Mouse (Mus musculus) testis, adult 2 months (tissue): ENCODE results near the gene Gm21905. TPM values are rescaled to one million over a fixed set of nuclear protein-coding genes. Genes with fewer than 3 reads are reported as not detected.

Experiments used
- H3K27ac ChIP-seq: fragments of 200-500 bp; 2 replicates; pipeline ENCODE4 v1.5.1; 2012; ENCODE audit warnings: low read depth, low read length; ENCODE audit not compliant: control insufficient read depth, insufficient read depth
- H3K27me3 ChIP-seq: fragments of 200-500 bp; 2 replicates; pipeline ENCODE4 v1.6.1; 2012; ENCODE audit warnings: mild to moderate bottlenecking, low read length, moderate library complexity; ENCODE audit not compliant: control insufficient read depth, insufficient read depth
- H3K36me3 ChIP-seq: fragments of 200-500 bp; 2 replicates; pipeline ENCODE4 v1.6.1; 2012; ENCODE audit warnings: mild to moderate bottlenecking, low read length; ENCODE audit not compliant: control insufficient read depth, insufficient read depth
- H3K4me1 ChIP-seq: fragments of 200-500 bp; 2 replicates; pipeline ENCODE4 v1.6.1; 2012; ENCODE audit warnings: low read length; ENCODE audit not compliant: control insufficient read depth, insufficient read depth
- H3K4me3 ChIP-seq: fragments of 200-500 bp; 2 replicates; pipeline ENCODE4 v1.5.1; 2012; ENCODE audit warnings: low read depth, mild to moderate bottlenecking, low read length, moderate library complexity, mixed read lengths; ENCODE audit not compliant: control insufficient read depth
- CTCF ChIP-seq: fragments of 200-500 bp; IDR thresholded peaks from 2 replicates; pipeline ENCODE4 v1.5.1; 2012; ENCODE audit warnings: low read depth, mild to moderate bottlenecking, inconsistent platforms, low read length, moderate library complexity; ENCODE audit not compliant: control insufficient read depth, insufficient read depth, insufficient replicate concordance
- POLR2A ChIP-seq: fragments of 200-500 bp; IDR thresholded peaks from 2 replicates; pipeline ENCODE4 v1.6.1; 2012; ENCODE audit warnings: low read depth, mild to moderate bottlenecking, inconsistent platforms, low read length, moderate library complexity; ENCODE audit not compliant: control insufficient read depth
- polyA plus RNA-seq: library from polyadenylated mRNA; depleted of rRNA; stranded (reverse); fragments of >200 nt; gene quantifications from 2 replicates; pipeline ENCODE4 v1.2.3, GENCODE M21; 2012; rRNA removed

Gene Gm21905
- polyA plus RNA-seq: not detected in 2 replicates

DNA sequence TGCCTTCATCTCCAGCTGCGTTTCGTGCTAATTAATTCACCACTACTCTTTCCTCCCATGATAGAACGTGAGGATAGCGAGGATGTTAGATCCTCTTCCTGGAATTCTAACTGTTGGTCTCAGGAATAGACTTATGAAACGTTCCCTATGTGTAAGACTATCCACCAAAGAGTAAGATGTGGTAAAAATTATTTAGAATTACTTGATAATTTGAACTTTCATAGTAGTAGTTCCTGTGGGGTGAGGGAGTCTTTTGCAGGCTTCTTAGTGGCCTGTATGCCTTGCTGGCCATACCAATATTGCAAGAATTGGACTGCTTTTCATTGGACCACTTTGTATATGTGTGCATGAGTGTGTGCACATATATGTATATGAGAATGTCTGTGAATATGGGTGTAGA, at the start of gene Gm21905:
Gene Gm21905, minus strand, starts transcription at position 101 of the 400 bp plus-strand sequence.
- Histone ChIP-seq H3K4me1 (no peaks in the 10 kb centered on the region), H3K36me3 (no peaks in the 10 kb centered on the region), H3K4me3 (no peak within 1 kb of the TSS), H3K27ac (no peak within 1 kb of the TSS), H3K27me3 (no peaks in the 10 kb centered on the region)
- TF ChIP-seq CTCF (no peak), POLR2A (no peak)

DNA sequence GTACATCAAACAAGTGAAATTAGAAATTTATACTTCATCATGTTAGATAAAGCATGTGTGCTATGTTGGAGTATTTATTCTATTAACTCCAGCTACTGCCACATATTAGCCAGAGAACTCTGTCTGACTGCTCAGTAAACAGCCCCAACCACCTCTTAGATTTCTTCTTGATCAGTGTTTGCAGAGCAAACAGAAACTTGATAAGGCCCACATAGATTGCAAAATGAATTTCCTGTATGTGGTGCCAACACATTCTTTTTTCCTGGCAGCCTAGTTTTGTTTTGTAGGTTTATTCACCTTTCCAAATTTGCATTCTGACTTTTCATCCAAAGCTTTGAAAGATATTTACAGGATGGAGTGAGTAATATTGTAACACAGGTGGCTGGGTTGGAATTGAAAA, 44.2 kb upstream of the Gm21905 start:
- Histone ChIP-seq H3K27ac (no peak overlapping the region), H3K36me3 (no peaks in the 10 kb centered on the region), H3K4me1 (no peaks in the 10 kb centered on the region), H3K27me3 (no peaks in the 10 kb centered on the region), H3K4me3 (no peak overlapping the region)
- TF ChIP-seq POLR2A (no peak), CTCF (no peak)

DNA sequence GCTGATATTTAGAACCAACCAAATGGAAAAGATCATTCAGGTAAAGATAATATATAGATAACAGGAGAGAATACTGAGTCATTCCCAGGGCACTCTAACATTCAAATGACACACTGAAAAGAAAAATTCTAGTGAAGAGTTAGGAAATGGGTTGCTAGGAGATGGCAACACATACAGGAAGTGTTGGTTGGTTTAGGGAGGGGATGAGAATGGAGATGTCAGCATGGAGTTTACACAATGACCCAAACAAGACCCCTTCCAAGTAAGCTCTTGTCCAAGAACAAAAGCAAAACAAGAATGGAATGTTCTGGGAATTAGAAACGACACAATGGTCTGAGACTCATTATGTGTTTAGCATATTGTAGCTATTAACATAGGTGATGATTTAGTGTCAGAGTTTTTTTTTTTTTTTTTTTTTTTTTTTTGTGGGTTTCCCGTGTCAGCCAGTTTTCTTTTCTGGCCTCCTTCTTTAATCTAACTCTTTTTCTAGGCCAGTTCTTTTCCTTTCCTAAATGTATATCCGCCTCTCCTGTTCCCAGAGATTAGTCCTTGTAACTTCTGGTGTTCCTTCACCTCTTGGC, 35.8 kb upstream of the Gm21905 start:
- TF ChIP-seq POLR2A (no peak), CTCF (no peak)
- Histone ChIP-seq H3K27me3 (no peaks in the 10 kb centered on the region), H3K36me3 (no peaks in the 10 kb centered on the region), H3K4me3 (no peak overlapping the region), H3K4me1 (no peaks in the 10 kb centered on the region), H3K27ac (no peak overlapping the region)

DNA sequence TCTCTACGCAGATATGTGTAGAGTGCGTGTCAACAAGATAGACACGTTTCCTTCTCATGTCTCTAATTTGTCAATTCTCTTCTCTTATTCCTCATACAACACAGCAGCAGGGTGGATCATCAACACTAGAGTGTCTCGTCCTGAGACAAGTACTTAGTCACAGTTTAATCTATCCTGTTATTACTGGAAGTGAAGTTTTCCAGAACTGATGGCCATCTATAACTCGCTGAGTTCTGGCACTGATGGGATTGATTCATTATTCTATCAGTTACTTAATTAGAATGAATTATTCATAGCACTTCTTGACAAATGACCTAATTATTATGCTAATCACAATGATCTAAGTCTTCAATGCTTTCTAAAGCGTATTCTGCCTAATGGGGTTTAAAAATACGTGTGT, 23.3 kb upstream of the Gm21905 start:
- no peak for TF ChIP-seq CTCF
- no peak for TF ChIP-seq POLR2A
- H3K36me3 ChIP-seq: no peaks in the 10 kb centered on the region
- H3K4me3 ChIP-seq: no peak overlapping the region
- H3K4me1 ChIP-seq: no peaks in the 10 kb centered on the region
- no peak overlapping the region for H3K27ac ChIP-seq
- H3K27me3 ChIP-seq: no peaks in the 10 kb centered on the region

DNA sequence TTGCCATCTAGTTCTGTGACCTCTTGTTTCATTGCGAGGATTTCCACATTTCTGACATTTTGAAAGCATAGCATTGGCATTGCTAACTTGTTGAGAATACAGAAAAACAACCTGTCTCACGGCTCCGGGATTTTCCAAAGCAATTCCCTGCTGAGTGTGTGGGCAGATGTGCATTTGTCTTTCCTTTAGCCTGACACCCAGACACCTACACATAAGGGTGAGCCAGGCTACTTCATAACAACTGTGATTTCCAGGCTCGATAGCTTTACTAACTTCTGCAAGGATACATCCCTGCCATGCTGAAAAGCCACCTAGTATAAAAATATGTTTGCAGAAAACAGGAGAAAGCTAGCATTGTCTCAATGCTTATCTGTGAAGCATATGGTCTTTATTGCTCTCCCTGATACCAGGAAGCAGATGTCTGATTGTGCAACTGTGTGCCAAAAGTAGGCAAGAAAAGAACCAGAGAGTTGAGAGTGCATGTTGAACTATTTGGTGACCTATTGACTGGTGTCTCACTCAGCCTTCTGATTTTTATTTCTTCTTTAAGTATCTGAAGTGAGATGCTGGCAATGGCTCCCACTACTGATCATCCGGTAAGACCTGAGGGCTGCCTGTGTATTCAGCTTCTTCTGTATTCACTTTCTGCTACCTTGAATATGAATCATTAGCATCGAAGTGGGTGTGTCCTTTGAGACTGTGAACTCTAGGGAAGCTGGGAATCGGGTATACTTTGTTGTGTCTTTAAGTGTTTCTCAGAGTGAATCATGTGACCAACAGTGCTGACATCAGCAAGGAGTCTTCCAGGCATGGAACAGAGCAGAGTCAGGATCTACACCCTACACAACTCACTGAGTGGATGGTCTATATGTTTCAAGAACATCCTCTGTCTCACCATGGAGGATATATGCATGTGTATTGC, 15.7 kb upstream of the Gm21905 start:
- no peaks in the 10 kb centered on the region for H3K36me3 ChIP-seq
- H3K27me3 ChIP-seq: no peaks in the 10 kb centered on the region
- TF ChIP-seq CTCF (no peak), POLR2A (no peak)
- no peaks in the 10 kb centered on the region for H3K4me1 ChIP-seq
- no peak overlapping the region for H3K27ac ChIP-seq
- no peak overlapping the region for H3K4me3 ChIP-seq

DNA sequence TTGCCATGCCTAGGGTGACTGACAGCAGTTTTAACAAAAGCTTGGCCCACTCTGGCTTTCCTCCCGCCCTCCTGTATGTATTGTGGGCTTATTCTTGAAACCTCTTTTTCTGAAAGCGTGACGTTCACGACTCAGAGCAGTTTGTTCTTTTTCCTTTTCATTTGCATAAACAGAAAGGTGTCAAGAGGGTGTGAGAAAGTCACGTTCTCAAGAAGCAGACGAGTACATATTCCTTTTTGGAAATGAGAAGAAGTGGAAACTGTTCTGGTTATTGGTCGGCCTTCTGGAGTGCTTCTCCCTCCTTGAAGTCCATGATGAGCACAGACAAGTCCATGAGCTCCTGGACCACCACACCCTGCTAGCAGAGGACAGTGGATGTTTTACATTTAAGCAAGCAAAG, 9.3 kb upstream of the Gm21905 start:
- no peaks in the 10 kb centered on the region for H3K27me3 ChIP-seq
- H3K27ac ChIP-seq: no peak overlapping the region
- TF ChIP-seq CTCF: no peak
- no peak for TF ChIP-seq POLR2A
- H3K4me3 ChIP-seq: no peak overlapping the region
- H3K4me1 ChIP-seq: no peaks in the 10 kb centered on the region
- H3K36me3 ChIP-seq: no peaks in the 10 kb centered on the region

DNA sequence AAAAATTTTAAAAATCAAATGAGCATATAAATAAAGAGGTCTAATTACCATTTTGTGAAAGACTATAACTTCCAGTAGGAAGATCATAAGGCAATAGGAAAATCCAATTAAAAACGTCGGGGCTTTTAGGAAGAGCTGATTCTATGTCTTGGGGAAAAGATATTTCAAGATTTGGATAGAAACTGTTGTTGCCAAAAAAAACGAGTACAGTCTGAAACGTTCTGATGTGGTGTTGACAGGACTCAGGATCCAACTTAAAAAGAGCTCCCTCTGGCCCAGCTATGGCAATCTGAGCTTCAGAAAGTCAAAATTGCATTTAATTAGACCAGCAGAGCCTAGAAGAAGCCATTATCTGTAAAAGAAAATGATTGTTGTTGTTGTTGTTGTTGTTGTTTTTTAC, 7.9 kb upstream of the Gm21905 start:
- H3K36me3 ChIP-seq: no peaks in the 10 kb centered on the region
- no peaks in the 10 kb centered on the region for H3K27me3 ChIP-seq
- no peak for TF ChIP-seq POLR2A
- no peak for TF ChIP-seq CTCF
- no peak overlapping the region for H3K4me3 ChIP-seq
- no peaks in the 10 kb centered on the region for H3K4me1 ChIP-seq
- H3K27ac ChIP-seq: no peak overlapping the region
